Mouse (Mus musculus): ENCODE results near the gene Ecm1.

GRCm38 (mm10) chr3:95756808-95757207 is 17.4 kb upstream of the Ecm1 start:
- TF ChIP-seq CTCF (IDR thresholded peaks at IDR 0.05; ENCODE audit: extremely low read depth, insufficient read depth, low read length) (no peak), POLR2A (IDR thresholded peaks at IDR 0.05; ENCODE audit: extremely low read depth, insufficient read depth, low read length) (no peak)
